Mouse (Mus musculus): ENCODE results near the gene Tmem45b.

GRCm38 (mm10) chr9:31404311-31404710 is 60.0 kb downstream of the Tmem45b start:
- TF ChIP-seq CTCF (IDR thresholded peaks at IDR 0.05; ENCODE audit: extremely low read depth, insufficient read depth, insufficient read length, insufficient replicate concordance) (no peak), POLR2A (IDR thresholded peaks at IDR 0.05; ENCODE audit: low read depth, low read length) (no peak)
